Mouse (Mus musculus): ENCODE results near the gene App.

DNA sequence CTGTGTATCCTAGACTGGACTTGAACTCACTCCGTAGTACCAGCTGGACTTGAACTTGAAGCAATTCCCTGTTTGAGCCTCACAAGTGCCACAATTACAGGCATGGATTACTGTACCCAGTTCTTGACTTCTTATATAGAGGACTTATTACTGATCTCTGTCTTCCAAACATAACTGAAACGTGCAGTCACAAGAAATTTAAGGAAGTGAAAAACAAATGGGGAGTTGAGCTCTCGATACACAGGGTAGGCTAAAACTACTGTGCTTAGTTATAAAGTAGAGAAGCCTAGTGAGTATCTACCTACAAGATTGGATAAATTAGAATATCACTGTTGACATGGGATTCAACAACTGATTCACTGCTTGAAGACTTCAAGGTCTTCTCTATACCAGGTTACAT lies 160.9 kb downstream of the App start:
- no peak for TF ChIP-seq MYOG (IDR thresholded peaks at IDR 0.05; ENCODE audit: control insufficient read depth, extremely low read depth, insufficient read length)
- no peak for TF ChIP-seq MAX (IDR thresholded peaks at IDR 0.05)
- TF ChIP-seq CTCF (IDR thresholded peaks at IDR 0.05; ENCODE audit: control insufficient read depth, insufficient read depth, insufficient read length) = no peak
- TF ChIP-seq MYOD1 (IDR thresholded peaks at IDR 0.05; ENCODE audit: control insufficient read depth, insufficient read length, low read depth) = no peak
- no peak for TF ChIP-seq CEBPB (IDR thresholded peaks at IDR 0.05; ENCODE audit: low read depth)
- no peak for TF ChIP-seq USF1 (IDR thresholded peaks at IDR 0.05; ENCODE audit: low read depth)

Measured in C2C12 (cell line).